Mouse (Mus musculus) liver, embryonic 12.5 days (tissue): ENCODE measurements around the gene Palld. TPM values are rescaled to one million over a fixed set of nuclear protein-coding genes. Genes with fewer than 3 reads are reported as not detected.
A peak's percentile ranks its signal among the peaks of the same experiment; 100 is the strongest.

ENCODE experiments used
- ATAC-seq: fragments of 200-750 bp; cut with Nextera tagmentation; 2 replicates; pipeline ENCODE4 v1.8.0; 2017; ENCODE audit warnings: moderate number of reproducible peaks, mild to moderate bottlenecking, moderate library complexity
- H3K27ac ChIP-seq: fragments of 300-500 bp; sonication (generic); 2 replicates; pipeline ENCODE4 v1.5.1; 2016; ENCODE audit warnings: mild to moderate bottlenecking
- H3K27me3 ChIP-seq: fragments of 300-500 bp; sonication (generic); replicated peaks from 2 replicates; pipeline ENCODE4 v1.6.1; 2016; ENCODE audit warnings: mild to moderate bottlenecking, moderate library complexity
- H3K36me3 ChIP-seq: fragments of 300-500 bp; sonication (generic); 2 replicates; pipeline ENCODE4 v1.6.1; 2016; ENCODE audit warnings: mild to moderate bottlenecking, moderate library complexity
- H3K4me1 ChIP-seq: fragments of 300-500 bp; sonication (generic); 2 replicates; pipeline ENCODE4 v1.6.1; 2016
- H3K4me2 ChIP-seq: fragments of 300-500 bp; sonication (generic); 2 replicates; pipeline ENCODE4 v1.6.1; 2016; ENCODE audit warnings: mild to moderate bottlenecking, moderate library complexity
- H3K4me3 ChIP-seq: fragments of 300-500 bp; sonication (generic); 2 replicates; pipeline ENCODE4 v1.5.1; 2016; ENCODE audit warnings: mild to moderate bottlenecking, moderate library complexity
- H3K9ac ChIP-seq: fragments of 300-500 bp; sonication (generic); 2 replicates; pipeline ENCODE4 v1.6.1; 2016; ENCODE audit warnings: mild to moderate bottlenecking, moderate library complexity
- H3K9me3 ChIP-seq: fragments of 300-500 bp; sonication (generic); replicated peaks from 2 replicates; pipeline ENCODE4 v1.6.1; 2016; ENCODE audit warnings: mild to moderate bottlenecking, moderate library complexity
- WGBS: fragments of 180-500 bp; shearing (Covaris S2); methylation state at CpG from one replicate; pipeline ENCODE4 v1.1.7; 2016; ENCODE audit not compliant: insufficient replicate concordance; 5-methylcytosine and 5-hydroxymethylcytosine counted together
- polyA plus RNA-seq: library from polyadenylated mRNA; unstranded; fragments of >200 nt; fragmentation: Nextera tagmentation; extraction: Ambion mirVana; gene quantifications from 2 replicates; pipeline ENCODE4 v1.2.1, GENCODE M21; 2016

The Palld gene
- 7.8 and 8.4 TPM in 2 replicates for polyA plus RNA-seq

GRCm38 (mm10) chr8:61902521-61902920 lies at the start of gene Palld:
TSS of gene Palld (minus strand) at chr8:61902690.
- H3K9ac ChIP-seq, result no peak within 1 kb of the TSS
- WGBS, result 74% methylated on average over 5 of the region's 5 CpGs
- no peak for ATAC-seq
- H3K9me3 ChIP-seq, result no peaks in the 10 kb centered on the region
- no peak within 1 kb of the TSS for H3K27ac ChIP-seq
- H3K4me2 ChIP-seq, result no peak within 1 kb of the TSS
- H3K4me1 ChIP-seq, result no peaks in the 10 kb centered on the region
- H3K27me3 ChIP-seq, result no peaks in the 10 kb centered on the region
- H3K36me3 ChIP-seq, result no peaks in the 10 kb centered on the region
- H3K4me3 ChIP-seq, result no peak within 1 kb of the TSS

DNA sequence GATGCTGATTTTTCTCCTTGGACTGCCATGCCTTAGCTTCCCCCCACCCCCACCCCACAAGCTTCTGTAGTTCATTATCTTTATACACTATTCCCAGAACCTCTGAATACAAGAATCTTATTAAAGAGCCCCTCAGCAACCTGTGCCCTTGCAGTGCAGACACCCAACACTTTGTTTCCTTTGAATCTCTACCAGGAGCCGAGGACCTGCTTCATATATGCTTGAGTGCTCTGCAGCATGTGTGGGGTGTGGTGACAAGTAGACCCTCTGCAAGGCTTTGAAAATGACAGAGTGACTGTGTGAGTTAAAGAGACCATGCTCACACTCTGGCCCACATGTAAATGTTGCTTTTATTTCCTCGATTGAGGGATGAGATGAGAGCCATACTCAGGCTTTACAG lies 35.1 kb upstream of the Palld start:
- no peak overlapping the region for H3K27ac ChIP-seq

GRCm38 (mm10) chr8:61933243-61933642 lies 30.8 kb upstream of the Palld start:
- no peaks in the 10 kb centered on the region for H3K9me3 ChIP-seq
- ATAC-seq, result no peak
- H3K27ac ChIP-seq, result no peak overlapping the region
- WGBS, result 12% methylated on average over 2 of the region's 2 CpGs
- H3K36me3 ChIP-seq, result no peaks in the 10 kb centered on the region
- no peaks in the 10 kb centered on the region for H3K4me1 ChIP-seq
- no peak overlapping the region for H3K4me2 ChIP-seq
- no peaks in the 10 kb centered on the region for H3K27me3 ChIP-seq
- no peak overlapping the region for H3K4me3 ChIP-seq
- H3K9ac ChIP-seq, result no peak overlapping the region

More for the DNA sequence above, 35.1 kb upstream of the Palld start:
- WGBS, result 74% methylated on average over 2 of the region's 2 CpGs
- Histone ChIP-seq H3K9ac (no peak overlapping the region), H3K4me1 (no peaks in the 10 kb centered on the region), H3K4me2 (no peak overlapping the region), H3K4me3 (no peak overlapping the region), H3K36me3 (no peaks in the 10 kb centered on the region), H3K9me3 (no peaks in the 10 kb centered on the region), H3K27me3 (no peaks in the 10 kb centered on the region)
- ATAC-seq, result no peak

- Histone ChIP-seq H3K4me1 (no peaks in the 10 kb centered on the region), H3K27ac (no peak within 1 kb of the TSS), H3K9ac (peak within 1 kb of the TSS; percentile 46), H3K27me3 (no peaks in the 10 kb centered on the region), H3K4me3 (peak within 1 kb of the TSS; percentile 61), H3K36me3 (no peaks in the 10 kb centered on the region), H3K9me3 (no peaks in the 10 kb centered on the region), H3K4me2 (peak within 1 kb of the TSS; percentile 68)
- ATAC-seq, result no peak
- WGBS, result 6% methylated on average over 22 of the region's 22 CpGs
Measured at GRCm38 (mm10) chr8:61927777-61928494, 25.4 kb upstream of the Palld start, which contains the start of gene Ddx60. TSS of gene Ddx60 (plus strand) at chr8:61928087.

- no peak overlapping the region for H3K4me2 ChIP-seq
- H3K27me3 ChIP-seq, result no peaks in the 10 kb centered on the region
- H3K9me3 ChIP-seq, result no peaks in the 10 kb centered on the region
- no peak overlapping the region for H3K27ac ChIP-seq
- ATAC-seq, result no peak
- WGBS, result 69% methylated on average over 1 of the region's 1 CpGs
- no peaks in the 10 kb centered on the region for H3K36me3 ChIP-seq
- H3K4me1 ChIP-seq, result no peaks in the 10 kb centered on the region
- H3K9ac ChIP-seq, result no peak overlapping the region
- H3K4me3 ChIP-seq, result no peak overlapping the region
Measured at GRCm38 (mm10) chr8:61924518-61924917, 22.0 kb upstream of the Palld start.

GRCm38 (mm10) chr8:61921454-61922054 lies 19.1 kb upstream of the Palld start:
- Histone ChIP-seq H3K27ac (no peak overlapping the region), H3K27me3 (no peaks in the 10 kb centered on the region), H3K4me2 (no peak overlapping the region), H3K4me3 (no peak overlapping the region), H3K4me1 (no peaks in the 10 kb centered on the region), H3K9me3 (no peaks in the 10 kb centered on the region), H3K36me3 (no peaks in the 10 kb centered on the region), H3K9ac (no peak overlapping the region)
- ATAC-seq, result no peak
- WGBS, result 72% methylated on average over 10 of the region's 10 CpGs

DNA sequence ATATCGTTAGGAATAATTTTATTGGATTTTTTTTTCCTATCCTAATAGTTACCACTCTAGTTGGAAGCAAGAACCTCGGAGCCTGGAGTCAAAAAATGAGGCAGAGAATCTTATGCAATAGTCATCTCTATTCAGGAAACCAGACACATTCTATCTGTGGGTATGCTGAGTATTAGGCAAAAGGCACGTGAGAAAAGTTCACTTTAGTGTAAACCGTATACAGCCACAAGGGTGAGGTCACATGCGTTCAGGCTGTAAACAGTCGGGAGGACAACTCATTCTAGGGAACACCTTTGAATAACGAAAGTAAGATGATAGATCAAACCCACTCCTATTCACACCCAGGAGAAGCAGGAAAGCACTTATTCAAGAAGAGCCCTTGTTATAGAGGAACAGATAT lies 17.9 kb upstream of the Palld start:
- no peak for ATAC-seq
- Histone ChIP-seq H3K9ac (no peak overlapping the region), H3K9me3 (no peaks in the 10 kb centered on the region), H3K4me1 (no peaks in the 10 kb centered on the region), H3K4me2 (no peak overlapping the region), H3K4me3 (no peak overlapping the region), H3K27me3 (no peaks in the 10 kb centered on the region), H3K27ac (no peak overlapping the region), H3K36me3 (no peaks in the 10 kb centered on the region)
- WGBS, result 63% methylated on average over 7 of the region's 7 CpGs

GRCm38 (mm10) chr8:61919145-61919788 lies 16.8 kb upstream of the Palld start:
- H3K27ac ChIP-seq, result no peak overlapping the region
- H3K36me3 ChIP-seq, result no peaks in the 10 kb centered on the region
- no peaks in the 10 kb centered on the region for H3K4me1 ChIP-seq
- no peak overlapping the region for H3K4me3 ChIP-seq
- WGBS, result 70% methylated on average over 2 of the region's 2 CpGs
- no peaks in the 10 kb centered on the region for H3K9me3 ChIP-seq
- no peak overlapping the region for H3K9ac ChIP-seq
- H3K4me2 ChIP-seq, result no peak overlapping the region
- no peaks in the 10 kb centered on the region for H3K27me3 ChIP-seq
- no peak for ATAC-seq

DNA sequence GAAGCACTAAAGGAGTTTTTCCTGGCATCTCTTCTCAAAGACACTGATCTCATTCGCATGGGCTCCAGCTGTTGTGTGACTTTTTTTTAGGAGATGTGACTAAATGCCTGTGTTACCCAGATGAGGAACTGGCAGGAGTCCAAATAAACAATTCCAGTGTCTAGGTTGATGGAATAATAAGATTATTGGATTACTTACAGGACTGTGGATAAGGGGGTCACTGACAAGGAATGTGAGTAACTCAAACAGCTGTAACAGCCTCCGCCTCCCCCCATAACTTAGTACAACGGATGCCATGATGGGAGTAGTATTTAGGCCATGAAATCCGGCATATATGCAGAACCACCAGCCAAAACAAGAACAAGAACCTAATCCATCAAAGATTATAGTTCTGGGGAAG lies 14.8 kb upstream of the Palld start:
- H3K4me2 ChIP-seq, result no peak overlapping the region
- H3K9me3 ChIP-seq, result no peaks in the 10 kb centered on the region
- H3K27ac ChIP-seq, result no peak overlapping the region
- ATAC-seq, result no peak
- no peak overlapping the region for H3K4me3 ChIP-seq
- no peaks in the 10 kb centered on the region for H3K27me3 ChIP-seq
- H3K9ac ChIP-seq, result no peak overlapping the region
- 71% methylated on average over 4 of the region's 4 CpGs for WGBS
- H3K36me3 ChIP-seq, result no peaks in the 10 kb centered on the region
- no peaks in the 10 kb centered on the region for H3K4me1 ChIP-seq

GRCm38 (mm10) chr8:61913957-61914356 lies 11.5 kb upstream of the Palld start:
- Histone ChIP-seq H3K4me2 (no peak overlapping the region), H3K9ac (no peak overlapping the region), H3K36me3 (no peaks in the 10 kb centered on the region), H3K9me3 (no peaks in the 10 kb centered on the region), H3K27ac (no peak overlapping the region), H3K4me3 (no peak overlapping the region), H3K4me1 (no peaks in the 10 kb centered on the region), H3K27me3 (no peaks in the 10 kb centered on the region)
- ATAC-seq, result no peak
- 74% methylated on average over 9 of the region's 9 CpGs for WGBS

DNA sequence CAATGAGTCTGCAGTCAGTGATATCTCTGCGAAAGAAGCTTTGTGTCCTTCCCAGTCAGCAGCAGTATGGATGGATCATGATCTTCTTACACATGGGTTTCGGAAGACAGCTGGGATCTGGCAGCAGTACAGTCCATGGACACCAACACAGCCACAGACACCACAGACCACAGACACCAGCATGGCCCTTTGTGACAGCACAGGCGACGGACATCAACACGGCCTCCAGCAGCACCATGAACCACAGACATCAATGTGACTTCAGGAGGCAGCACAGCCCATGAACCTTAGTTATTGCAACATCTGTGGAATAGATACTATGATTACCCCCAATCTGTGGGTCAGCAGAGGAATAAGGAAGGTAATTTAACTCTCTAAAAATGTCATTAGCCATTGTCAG lies 10.3 kb upstream of the Palld start:
- Histone ChIP-seq H3K4me1 (no peaks in the 10 kb centered on the region), H3K36me3 (no peaks in the 10 kb centered on the region), H3K9me3 (no peaks in the 10 kb centered on the region), H3K9ac (no peak overlapping the region), H3K4me3 (no peak overlapping the region), H3K27me3 (no peaks in the 10 kb centered on the region), H3K4me2 (no peak overlapping the region), H3K27ac (no peak overlapping the region)
- WGBS, result 65% methylated on average over 5 of the region's 5 CpGs
- no peak for ATAC-seq

GRCm38 (mm10) chr8:61909313-61909712 lies 6.8 kb upstream of the Palld start:
- no peaks in the 10 kb centered on the region for H3K36me3 ChIP-seq
- no peak for ATAC-seq
- no peaks in the 10 kb centered on the region for H3K4me1 ChIP-seq
- no peaks in the 10 kb centered on the region for H3K27me3 ChIP-seq
- no peaks in the 10 kb centered on the region for H3K9me3 ChIP-seq
- WGBS, result 61% methylated on average over 3 of the region's 3 CpGs
- no peak overlapping the region for H3K27ac ChIP-seq
- H3K9ac ChIP-seq, result no peak overlapping the region
- no peak overlapping the region for H3K4me3 ChIP-seq
- H3K4me2 ChIP-seq, result no peak overlapping the region
